Mouse (Mus musculus): ENCODE results near the gene Lca5l.
A peak's percentile ranks its signal among the peaks of the same experiment; 100 is the strongest.

Gene Lca5l

GRCm38 (mm10) chr16:96191531-96192506 lies at the start of gene Lca5l:
Gene Lca5l (minus strand): TSS chr16:96192271.
- peak; percentile 99 for DNase-seq

GRCm38 (mm10) chr16:96235366-96235970 lies 43.4 kb upstream of the Lca5l start, which contains the start of gene B3galt5:
Gene B3galt5 (plus strand): TSS chr16:96235801.
- DNase-seq = no peak

- no peak for DNase-seq
Observed at GRCm38 (mm10) chr16:96233996-96234395, 41.9 kb upstream of the Lca5l start.

GRCm38 (mm10) chr16:96231974-96232373 lies 39.9 kb upstream of the Lca5l start:
- DNase-seq = no peak

GRCm38 (mm10) chr16:96231251-96231650 lies 39.2 kb upstream of the Lca5l start:
- no peak for DNase-seq

GRCm38 (mm10) chr16:96230411-96230810 lies 38.3 kb upstream of the Lca5l start:
- DNase-seq = peak; percentile 61 to 78

- no peak for DNase-seq
Observed at GRCm38 (mm10) chr16:96229044-96229555, 37.0 kb upstream of the Lca5l start.

GRCm38 (mm10) chr16:96228438-96228837 lies 36.4 kb upstream of the Lca5l start:
- DNase-seq = no peak

- DNase-seq = no peak
Observed at GRCm38 (mm10) chr16:96222452-96222851, 30.4 kb upstream of the Lca5l start.

- no peak for DNase-seq
Observed at GRCm38 (mm10) chr16:96221959-96222358, 29.9 kb upstream of the Lca5l start.

GRCm38 (mm10) chr16:96221491-96221890 lies 29.4 kb upstream of the Lca5l start:
- DNase-seq = no peak

- DNase-seq = no peak
Observed at GRCm38 (mm10) chr16:96213027-96213426, 21.0 kb upstream of the Lca5l start.

- no peak for DNase-seq
Observed at GRCm38 (mm10) chr16:96210856-96211255, 18.8 kb upstream of the Lca5l start.

- DNase-seq = no peak
Observed at GRCm38 (mm10) chr16:96209789-96210188, 17.7 kb upstream of the Lca5l start.

GRCm38 (mm10) chr16:96201485-96202232 lies 9.6 kb upstream of the Lca5l start:
- no peak for DNase-seq

GRCm38 (mm10) chr16:96200702-96201028 lies 8.6 kb upstream of the Lca5l start:
- no peak for DNase-seq

- peak; percentile 69 for DNase-seq
Observed at GRCm38 (mm10) chr16:96199913-96200701, 8.0 kb upstream of the Lca5l start, which contains the start of gene Sh3bgr. Gene Sh3bgr (plus strand): TSS chr16:96200450.

- DNase-seq = no peak
Observed at GRCm38 (mm10) chr16:96187619-96188018, 4.5 kb downstream of the Lca5l start.

GRCm38 (mm10) chr16:96179156-96179555 lies 12.9 kb downstream of the Lca5l start:
- DNase-seq = no peak

- DNase-seq = no peak
Observed at GRCm38 (mm10) chr16:96175399-96175798, 16.7 kb downstream of the Lca5l start.

GRCm38 (mm10) chr16:96173648-96174047 lies 18.4 kb downstream of the Lca5l start:
- no peak for DNase-seq

- DNase-seq = no peak
Observed at GRCm38 (mm10) chr16:96168837-96169236, 23.2 kb downstream of the Lca5l start.

All from kidney, adult 8-10 months (tissue).